Mouse (Mus musculus) layer of hippocampus, adult 9-10 months (tissue): ENCODE data around the gene Igsf9.

Source experiments
- DNase-seq: peaks from one replicate; pipeline ENCODE4 v3.0.0; 2022; ENCODE audit warnings: low spot score

The Igsf9 gene

GRCm38 (mm10) chr1:172468301-172468877 is 13.2 kb upstream of the Igsf9 start:
- DNase-seq: no peak

DNA sequence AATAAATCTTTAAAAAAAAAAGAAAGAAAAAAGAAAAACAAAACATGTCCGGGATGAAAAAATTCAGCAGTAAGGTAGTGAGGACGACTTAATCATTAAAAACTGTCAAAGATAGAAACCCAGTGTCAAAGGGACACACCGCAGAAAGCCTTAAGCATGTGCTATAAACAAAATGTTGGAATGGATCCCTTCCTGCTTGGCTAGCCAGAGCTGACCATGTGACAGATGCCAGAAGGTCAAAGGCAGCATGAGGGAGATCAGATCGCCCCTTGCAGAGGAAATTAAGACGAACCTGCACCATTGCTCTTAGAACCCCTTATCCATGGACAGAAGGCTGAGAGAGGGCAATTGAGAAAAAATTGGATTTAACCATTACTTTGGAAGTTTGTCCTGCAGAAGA is 12.2 kb upstream of the Igsf9 start:
- DNase-seq: no peak

- DNase-seq: no peak
These were observed 11.7 kb upstream of the Igsf9 start for GRCm38 (mm10) chr1:172469810-172470448.

DNA sequence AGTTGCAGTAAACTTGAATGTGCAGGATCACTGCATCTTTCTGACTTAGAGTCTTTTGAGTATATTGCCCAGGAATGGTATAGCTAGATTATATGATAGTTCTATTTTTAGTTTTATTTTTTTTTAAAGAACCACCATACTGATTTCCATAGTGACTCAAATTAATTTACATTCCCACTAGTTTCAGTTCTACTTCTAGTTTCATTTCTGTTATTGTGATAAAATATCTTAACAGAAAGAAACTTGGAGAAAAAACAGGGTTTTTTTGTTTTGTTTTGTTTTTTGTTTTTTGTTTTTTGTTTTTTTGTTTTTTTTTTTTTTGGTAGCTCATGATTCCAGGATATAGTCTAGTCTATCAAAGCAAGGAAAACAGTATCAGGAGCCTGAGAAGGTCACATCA is 8.7 kb upstream of the Igsf9 start:
- no peak for DNase-seq

DNA sequence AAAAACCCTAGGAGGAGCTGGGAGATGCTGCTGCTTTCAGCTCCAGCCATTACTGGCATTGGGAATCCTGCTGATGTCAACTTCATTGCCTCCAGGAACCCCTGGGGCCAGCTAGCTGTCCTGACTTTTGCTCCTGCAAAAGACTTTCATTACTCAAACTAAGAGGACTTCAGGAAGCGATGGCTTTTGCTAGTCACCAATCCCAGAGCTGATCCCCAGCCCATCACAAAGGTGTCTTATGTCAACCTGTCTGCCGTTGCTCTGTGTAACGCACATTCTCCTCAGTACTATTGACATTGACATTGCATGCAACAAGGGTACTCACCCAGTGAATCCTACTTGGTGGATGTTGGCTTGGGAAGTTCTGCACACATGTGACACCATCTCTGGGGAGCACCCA is 7.4 kb upstream of the Igsf9 start:
- no peak for DNase-seq

GRCm38 (mm10) chr1:172475054-172475741 is 6.4 kb upstream of the Igsf9 start, which contains the start of gene Slamf9:
Gene Slamf9 (plus strand): TSS chr1:172475358.
- DNase-seq: peak; percentile 11

- DNase-seq: no peak
These were observed 3.6 kb upstream of the Igsf9 start for GRCm38 (mm10) chr1:172478020-172478419.

GRCm38 (mm10) chr1:172480376-172480775 is 1.2 kb upstream of the Igsf9 start:
- no peak for DNase-seq

- DNase-seq: no peak
These were observed 477 bp upstream of the Igsf9 start for GRCm38 (mm10) chr1:172481111-172481510.

DNA sequence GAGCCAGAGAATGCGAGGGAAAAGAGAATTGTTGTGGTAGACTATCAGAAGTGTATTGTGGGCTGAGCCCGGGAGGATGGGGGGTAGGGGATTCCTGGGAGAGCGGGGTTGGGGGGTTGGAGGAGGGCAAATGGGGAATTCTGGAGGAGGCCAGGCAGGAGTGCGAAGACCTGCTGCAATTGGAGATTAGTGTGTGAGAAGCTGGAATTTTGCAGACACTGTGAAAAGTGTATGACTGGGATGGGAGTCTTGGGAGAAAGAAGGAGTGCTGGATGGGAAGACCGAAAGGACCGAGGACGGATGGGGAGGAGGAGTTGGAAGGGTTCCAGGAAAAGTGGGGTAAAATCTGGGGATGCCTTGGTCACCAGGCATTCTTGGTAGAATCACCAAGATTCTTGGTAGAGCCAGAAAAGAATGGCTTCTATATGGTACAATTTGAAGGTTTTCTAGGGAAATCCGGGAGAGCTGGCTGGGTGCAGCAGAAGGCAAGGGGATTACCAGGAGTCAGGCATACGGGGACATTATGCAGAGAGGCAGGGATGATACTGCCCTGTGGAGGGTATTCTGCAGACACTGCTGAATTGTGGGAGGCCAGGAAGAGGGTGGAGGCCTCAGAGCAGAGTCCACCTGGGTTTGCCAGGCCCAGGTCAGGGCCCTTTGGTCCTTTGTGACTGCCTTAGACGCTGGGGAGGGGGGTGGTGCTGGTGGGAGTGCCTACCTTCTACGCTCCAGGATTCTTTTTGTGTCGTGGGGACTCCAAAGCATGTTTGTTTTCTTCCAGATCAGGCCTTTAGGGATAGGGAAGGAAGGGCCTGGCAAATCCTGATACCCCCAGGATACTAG is 1.2 kb downstream of the Igsf9 start:
- no peak for DNase-seq

DNA sequence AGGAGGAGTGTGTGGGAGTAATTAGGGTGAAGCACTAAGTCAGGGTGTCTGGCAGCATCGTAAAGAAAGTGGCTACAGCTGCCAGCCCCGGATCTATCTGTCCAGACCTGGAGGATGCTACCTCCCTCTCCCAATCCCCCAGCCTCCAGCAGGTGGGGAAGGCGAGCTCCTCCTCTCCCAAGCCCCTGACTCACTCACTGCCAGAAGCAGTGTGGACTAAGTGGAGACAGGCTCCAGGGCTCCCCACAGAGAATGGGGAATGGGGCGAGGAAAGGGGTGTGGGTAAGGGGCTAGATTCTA is 1.7 kb downstream of the Igsf9 start:
- no peak for DNase-seq

GRCm38 (mm10) chr1:172484236-172484635 is 2.6 kb downstream of the Igsf9 start:
- no peak for DNase-seq

DNA sequence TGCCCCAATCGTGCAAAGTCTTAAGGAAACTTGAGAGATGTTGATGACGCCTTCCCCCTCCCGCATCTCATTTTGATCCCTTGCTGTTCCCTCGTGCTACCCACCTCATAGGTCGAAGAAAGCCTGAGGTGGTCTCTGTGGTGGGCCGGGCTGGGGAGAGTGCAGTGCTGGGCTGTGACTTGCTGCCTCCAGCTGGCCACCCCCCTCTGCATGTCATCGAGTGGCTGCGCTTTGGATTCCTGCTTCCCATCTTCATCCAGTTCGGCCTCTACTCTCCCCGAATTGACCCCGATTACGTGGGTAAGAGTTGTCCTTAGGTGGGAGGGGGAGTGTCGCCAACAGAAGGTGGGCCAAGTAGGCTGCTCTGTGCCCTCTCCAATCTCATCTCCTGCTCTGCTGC is 3.1 kb downstream of the Igsf9 start:
- DNase-seq: no peak

DNA sequence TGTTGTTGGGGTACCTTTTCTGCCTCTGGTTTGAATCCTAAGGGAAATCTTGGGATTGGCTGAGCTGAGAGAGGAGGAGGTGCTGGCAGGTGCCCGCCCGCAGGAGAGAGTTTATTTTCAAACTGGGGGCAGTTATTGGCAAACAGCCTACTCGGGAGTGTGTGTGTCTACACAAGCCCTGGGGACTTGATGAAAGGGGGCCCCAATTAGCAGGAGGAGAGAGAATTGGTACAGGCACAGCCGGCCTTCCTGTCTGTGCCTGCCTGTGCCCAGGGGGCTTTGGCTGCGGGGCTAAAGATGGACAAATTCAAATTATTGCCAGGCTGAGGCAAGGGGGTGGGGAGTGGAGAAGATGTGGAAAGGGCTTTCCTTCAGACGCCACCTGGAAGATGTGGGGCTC is 4.2 kb downstream of the Igsf9 start:
- DNase-seq: no peak

- no peak for DNase-seq
These were observed 4.6 kb downstream of the Igsf9 start for GRCm38 (mm10) chr1:172486236-172486635.

- no peak for DNase-seq
These were observed 5.1 kb downstream of the Igsf9 start for GRCm38 (mm10) chr1:172486651-172487050.

DNA sequence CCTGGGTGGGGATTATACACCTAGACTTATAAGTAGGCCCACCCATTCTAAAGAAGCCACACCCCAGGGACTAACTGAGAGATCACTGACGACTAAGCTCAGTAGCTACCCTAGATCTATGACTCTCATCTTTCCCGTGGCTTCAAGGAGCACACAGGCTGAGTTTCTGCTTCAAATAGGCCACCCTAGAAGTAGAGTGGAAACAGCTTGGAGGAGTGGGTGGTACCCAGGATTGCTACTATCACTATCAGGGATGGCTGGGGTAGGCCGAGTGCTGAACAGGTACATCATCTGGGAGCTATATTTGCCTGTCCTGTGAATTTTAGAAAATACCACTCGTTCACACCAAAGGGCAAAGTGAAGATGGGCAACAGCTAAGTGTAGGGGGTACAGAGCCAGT is 6.3 kb downstream of the Igsf9 start:
- DNase-seq: no peak

GRCm38 (mm10) chr1:172488831-172489230 is 7.2 kb downstream of the Igsf9 start:
- DNase-seq: no peak

- DNase-seq: no peak
These were observed 8.1 kb downstream of the Igsf9 start for GRCm38 (mm10) chr1:172489585-172490250.

DNA sequence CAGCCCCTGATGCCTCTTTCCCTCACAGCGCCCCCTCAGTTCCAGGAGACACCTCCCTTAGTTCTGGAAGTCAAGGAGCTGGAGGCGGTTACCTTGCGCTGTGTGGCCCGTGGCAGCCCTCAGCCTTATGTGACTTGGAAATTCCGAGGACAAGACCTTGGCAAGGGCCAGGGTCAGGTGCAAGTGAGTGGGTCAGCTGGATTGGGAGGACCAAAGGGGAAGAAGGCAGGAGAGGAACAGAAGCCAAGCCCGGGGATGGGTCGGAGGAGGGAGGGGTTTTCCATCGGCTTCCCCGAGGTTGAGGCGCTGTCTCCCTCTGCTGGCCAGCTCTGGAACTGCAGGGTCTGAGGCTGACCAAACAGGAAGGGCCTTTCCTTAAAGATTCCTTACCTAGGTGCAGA is 8.7 kb downstream of the Igsf9 start:
- peak; percentile 79 for DNase-seq

DNA sequence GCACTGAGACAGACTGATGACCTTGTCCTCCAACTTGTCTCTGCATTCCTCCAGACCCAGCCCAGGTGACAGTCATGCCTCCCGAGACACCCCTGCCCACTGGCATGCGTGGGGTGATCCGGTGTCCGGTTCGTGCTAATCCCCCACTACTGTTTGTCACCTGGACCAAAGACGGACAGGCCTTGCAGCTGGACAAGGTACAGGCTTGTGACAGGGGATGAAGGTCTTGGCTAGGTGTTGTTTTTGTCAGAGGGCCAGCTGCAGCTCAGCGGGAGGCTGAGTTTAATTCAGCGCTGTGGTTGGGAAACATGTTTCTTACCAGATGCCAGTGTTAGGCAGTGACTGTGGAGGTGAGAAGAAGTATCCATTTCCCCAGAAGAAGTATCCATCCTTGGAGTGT is 10.5 kb downstream of the Igsf9 start:
- DNase-seq: no peak

DNA sequence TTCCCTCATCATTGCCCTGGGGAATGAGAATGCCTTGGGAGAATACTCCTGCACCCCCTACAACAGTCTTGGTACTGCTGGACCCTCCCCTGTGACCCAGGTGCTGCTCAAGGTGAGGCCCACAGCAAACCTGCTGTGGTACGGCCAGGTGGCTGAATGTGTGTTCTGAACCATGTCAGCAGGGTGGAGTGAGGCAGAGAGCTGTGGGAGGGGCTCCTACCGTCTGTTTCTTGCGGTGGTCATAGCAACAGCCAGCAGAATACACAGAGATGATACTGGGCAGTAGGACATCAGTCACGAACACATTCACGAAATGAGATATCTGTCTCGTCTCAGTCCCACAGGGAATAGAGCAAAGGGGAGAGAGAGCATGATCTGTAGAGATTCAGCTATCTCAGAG is 11.9 kb downstream of the Igsf9 start:
- DNase-seq: no peak
